Mouse (Mus musculus) bone marrow, adult 2 months (tissue): ENCODE data around the gene Chd3.

Source experiments
- CTCF ChIP-seq: fragments of 200-500 bp; IDR thresholded peaks from 2 replicates; pipeline ENCODE4 v1.5.1; 2011; ENCODE audit warnings: low read length, control low read depth; ENCODE audit not compliant: control insufficient read depth, insufficient read depth
- POLR2A ChIP-seq: fragments of 200-500 bp; IDR thresholded peaks from 2 replicates; pipeline ENCODE4 v1.6.1; 2011; ENCODE audit warnings: low read depth, mild to moderate bottlenecking, control low read depth, low read length, borderline replicate concordance; ENCODE audit not compliant: control insufficient read depth

- TF ChIP-seq POLR2A (no peak), CTCF (no peak)
Measured at GRCm38 (mm10) chr11:69375646-69376045, 6.4 kb upstream of the Chd3 start.
